Mouse (Mus musculus) T-cell, adult 2 months (primary cell): Measurements from ENCODE around the gene Tcp10c.
"Not testable (repeated sequence)": the region's sequence is repeated elsewhere in the genome, so short reads cannot be mapped to it uniquely, and the experiment has no call there.

ENCODE experiments used
- DNase-seq: peaks from one replicate; pipeline ENCODE4 v3.0.0; 2022; ENCODE audit warnings: low spot score

The Tcp10c gene

DNA sequence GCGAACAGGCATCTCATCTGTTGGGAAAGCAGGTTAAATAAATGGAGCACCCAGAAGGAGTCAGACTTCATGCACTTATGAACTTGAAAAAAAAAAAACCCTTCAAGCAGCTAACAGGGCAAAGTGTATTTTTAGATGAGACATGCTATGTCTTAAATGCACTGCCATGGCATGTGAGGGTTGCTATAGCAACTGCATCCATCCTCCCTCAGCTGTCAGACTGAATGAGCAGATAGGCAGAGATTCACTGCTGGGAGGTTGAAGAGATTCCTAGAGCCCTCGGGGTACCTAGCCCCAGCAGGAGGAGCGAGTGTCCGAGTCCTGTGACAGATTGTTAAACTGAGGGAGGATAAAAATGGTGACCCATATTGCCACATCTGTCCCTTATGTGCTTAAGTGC lies 36.6 kb downstream of the Tcp10c start:
- DNase-seq, result not testable (repeated sequence)

- not testable (repeated sequence) for DNase-seq
Observed at GRCm38 (mm10) chr17:13399961-13400360, 45.6 kb downstream of the Tcp10c start.

DNA sequence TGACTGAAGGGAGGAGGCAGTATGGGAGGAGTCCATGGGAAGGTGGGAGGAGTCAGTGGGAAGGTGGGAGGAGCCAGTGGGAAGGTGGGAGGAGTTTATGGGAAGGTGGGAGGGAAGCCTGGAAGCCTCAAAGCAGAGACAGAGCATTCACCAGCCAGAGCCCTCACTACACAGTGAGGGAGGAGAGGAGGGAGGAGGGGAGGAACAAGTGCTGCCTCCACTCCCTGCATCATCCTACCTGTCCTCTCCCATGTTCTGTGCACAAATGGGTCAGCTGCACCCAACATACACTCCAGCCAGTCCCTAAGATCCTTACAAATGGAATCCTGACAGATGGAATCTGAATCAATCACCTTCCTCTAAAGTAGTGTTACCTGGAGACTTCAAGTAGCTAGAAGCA lies 47.7 kb downstream of the Tcp10c start:
- not testable (repeated sequence) for DNase-seq

DNA sequence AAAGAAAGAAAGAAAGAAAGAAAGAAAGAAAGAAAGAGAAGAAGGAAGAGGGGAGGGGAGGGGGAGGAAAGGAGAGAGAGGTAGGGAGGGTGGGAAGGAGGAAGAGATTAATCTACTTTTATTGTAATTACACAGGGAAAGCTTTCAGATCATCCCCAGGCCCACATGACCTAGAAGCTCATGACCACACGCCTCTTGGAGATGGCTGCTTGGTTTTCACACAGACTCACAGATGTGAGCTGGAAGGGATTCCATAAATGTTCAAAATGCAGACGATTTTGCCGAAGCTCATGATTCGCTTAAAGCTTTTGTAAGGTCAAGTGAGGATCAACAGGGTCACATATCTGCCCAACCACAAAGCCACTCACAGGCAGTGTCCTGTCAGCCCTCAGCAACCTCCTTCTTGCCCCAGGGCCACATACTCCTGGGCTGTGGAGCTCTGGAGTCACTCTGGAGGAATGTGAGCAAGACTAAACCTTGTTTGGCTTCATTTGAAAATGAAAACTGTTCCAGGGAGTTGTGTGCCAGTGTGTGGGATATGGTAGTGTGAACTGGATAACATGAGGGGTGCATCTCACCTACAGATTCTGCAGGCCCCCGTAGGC lies 49.3 kb downstream of the Tcp10c start:
- not testable (repeated sequence) for DNase-seq

GRCm38 (mm10) chr17:13406023-13406422 lies 51.7 kb downstream of the Tcp10c start:
- not testable (repeated sequence) for DNase-seq

DNA sequence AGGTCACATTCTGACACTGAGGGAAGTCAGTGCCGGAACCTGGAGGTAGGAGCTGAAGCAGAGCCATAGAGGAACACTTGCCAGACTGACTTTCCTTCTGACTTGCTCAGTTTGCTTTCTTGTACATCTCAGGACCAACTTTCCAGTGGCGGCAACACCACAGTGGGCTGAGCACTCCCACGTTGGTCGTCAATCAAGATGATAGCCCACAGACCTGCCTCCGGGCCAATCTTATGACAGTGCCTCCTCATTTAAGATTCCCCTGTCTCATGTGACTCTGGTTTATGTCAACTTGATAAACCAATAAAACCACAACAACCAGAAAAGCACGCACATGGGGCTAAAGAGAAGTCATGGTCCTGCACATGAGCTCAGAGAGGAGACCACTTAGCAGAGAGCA lies 52.3 kb downstream of the Tcp10c start:
- not testable (repeated sequence) for DNase-seq

DNA sequence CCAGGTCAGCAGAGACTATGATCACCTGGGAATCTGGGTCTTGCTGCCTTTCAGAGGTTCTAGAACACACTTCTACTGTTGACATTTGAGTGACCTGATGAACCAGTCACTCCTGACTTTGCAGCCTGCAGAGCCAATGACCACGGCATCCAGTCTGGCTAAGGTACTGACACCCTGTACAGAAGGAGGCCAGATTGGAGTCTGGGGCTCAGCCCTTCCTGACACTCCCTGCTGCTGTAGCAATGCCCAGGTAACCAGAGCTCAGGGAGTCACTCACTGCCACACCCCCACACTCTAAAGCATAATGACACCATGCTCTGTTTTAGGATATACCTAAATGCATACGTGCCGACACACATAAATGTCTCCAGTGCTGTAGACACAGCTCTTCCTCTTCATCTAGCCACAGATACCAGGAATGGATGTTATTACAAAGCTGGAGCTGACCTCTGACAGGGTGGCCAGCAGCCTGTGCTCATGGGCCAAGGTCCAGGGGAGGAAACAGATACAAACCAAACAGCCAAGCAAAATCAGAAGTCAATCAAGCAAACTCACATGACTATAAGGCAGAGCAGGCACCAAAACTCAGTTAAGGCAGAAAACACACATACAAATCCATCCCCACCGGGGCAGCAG lies 53.4 kb downstream of the Tcp10c start:
- not testable (repeated sequence) for DNase-seq

DNA sequence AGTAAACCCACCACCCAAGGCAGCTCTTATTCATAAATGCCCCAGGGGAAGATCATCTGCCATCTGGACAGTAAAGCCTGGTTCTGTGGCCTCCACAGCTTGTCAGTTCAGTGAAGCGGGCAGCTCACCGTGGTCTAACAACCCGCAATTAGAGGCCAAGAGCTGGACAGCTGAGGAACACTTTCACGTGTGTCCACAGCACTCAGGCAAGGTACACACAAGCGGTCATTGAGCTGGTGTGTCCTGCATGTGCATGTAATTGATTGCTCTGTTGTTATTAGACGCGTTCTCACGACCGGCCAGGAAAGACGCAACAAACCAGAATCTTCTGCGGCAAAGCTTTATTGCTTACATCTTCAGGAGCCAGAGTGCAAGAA lies 53.9 kb downstream of the Tcp10c start:
- not testable (repeated sequence) for DNase-seq

- not testable (repeated sequence) for DNase-seq
Observed at GRCm38 (mm10) chr17:13421022-13421591, 66.7 kb downstream of the Tcp10c start.

DNA sequence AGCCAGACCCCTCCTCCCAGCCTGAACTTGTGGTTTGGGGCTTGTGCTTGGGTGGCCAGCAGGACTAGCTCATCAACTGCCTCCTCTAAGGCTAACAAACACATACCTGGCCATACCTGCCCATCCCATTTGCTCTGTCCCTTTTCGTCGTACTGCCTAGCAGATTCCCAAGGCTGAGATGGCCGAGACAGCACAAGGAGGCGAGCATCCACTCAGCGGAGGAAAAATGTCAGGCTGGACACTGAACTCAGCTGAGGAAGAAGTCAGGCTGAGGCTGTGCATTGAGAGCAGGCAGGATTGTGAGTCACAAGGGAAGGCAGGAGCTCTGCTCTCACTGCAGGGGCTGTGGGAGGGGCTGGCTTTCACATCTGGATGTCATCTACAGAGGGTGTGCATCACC lies 68.3 kb downstream of the Tcp10c start:
- DNase-seq, result not testable (repeated sequence)

DNA sequence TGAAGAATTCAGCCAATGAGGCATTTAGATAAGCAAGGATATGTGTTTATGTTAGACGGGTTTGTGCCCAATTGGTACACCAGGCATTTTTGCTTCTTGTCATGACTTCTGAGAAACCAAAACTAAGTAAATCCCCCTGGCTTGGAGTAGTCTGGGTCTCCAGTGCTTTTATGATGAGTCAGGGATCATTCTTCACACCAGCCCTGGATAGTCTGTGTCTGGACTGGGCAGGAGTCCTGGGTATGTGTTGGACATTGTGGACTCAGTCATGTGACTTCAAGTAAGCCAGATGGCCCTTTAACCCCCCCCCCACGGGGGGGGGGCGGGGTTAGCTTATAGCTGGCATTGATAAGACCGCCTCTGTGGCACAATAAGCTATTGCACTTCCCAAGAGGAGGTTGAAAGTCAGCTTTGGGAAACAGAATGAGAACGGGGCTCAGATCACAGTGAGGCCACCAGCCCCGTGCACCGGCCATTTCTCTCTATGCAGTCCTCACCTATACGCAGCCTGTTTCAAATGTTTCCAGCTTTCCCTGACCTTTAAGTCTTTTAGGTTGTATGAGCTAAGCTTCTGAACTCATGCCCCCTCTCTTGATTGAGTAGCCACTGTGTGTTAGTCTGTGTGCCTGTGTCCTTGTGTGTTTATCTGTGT lies 69.1 kb downstream of the Tcp10c start:
- not testable (repeated sequence) for DNase-seq

DNA sequence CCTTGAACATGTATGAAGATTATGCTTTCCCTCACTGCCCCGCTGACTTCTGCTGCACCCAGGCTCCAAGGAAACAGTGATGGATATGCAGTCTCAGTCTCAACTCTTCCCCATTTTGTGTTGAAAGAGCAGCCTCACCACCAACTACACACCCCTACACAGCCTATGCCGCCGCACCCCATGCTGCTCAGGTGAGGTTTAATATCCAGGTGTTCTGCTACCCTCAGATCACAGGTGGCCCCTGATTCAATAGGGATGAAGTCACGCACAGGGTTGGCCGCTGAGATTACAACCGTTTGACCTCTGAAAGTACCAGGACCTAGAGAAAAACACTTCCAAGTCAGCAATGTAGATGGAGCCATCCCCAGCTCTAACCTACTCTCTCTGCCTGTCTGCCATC lies 69.9 kb downstream of the Tcp10c start:
- DNase-seq, result not testable (repeated sequence)

DNA sequence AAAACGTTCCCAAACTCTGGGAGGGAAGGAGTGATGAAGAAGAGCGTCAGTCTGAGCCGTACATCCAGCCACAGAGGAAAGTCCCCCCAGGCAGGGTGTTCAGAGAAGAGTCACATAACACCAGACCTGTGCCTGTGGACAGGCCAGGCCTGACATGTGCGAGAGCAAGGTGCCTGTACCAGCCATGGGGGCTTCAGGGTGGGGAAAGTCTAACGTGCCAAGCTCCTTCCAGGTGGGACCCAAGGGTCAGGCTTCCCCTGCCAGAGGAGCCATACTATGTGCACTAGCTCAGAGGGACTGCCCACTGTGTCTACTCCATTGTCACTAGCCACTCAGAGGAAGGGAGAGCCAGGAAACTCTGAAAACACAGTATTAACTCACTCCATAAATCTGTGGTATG lies 71.3 kb downstream of the Tcp10c start:
- DNase-seq, result not testable (repeated sequence)

DNA sequence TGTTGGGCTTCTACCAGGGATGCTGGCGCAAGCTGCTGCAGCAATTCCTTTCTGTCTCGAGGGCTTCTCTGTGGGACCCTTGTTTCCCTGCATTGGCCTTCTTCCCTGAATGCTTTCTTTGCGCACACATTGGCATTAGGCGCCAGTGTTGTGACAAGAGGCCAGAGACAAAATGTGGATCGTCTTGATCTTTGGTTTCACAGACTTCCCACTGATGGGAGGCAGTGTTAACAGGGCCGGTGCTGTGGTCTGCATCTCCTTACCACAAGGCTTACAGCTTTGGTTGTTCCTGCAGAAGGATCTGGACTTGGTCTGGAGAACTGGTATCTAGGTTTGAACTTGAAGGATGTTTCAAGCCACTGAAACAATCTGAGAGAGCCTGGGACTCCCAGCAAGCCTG lies 72.1 kb downstream of the Tcp10c start:
- not testable (repeated sequence) for DNase-seq
